Mouse (Mus musculus): ENCODE results near the gene Slc34a1. TPM values are rescaled to one million over a fixed set of nuclear protein-coding genes. Genes with fewer than 3 reads are reported as not detected.

Slc34a1 gene
- polyA plus RNA-seq, 2 experiments, result not detected

DNA sequence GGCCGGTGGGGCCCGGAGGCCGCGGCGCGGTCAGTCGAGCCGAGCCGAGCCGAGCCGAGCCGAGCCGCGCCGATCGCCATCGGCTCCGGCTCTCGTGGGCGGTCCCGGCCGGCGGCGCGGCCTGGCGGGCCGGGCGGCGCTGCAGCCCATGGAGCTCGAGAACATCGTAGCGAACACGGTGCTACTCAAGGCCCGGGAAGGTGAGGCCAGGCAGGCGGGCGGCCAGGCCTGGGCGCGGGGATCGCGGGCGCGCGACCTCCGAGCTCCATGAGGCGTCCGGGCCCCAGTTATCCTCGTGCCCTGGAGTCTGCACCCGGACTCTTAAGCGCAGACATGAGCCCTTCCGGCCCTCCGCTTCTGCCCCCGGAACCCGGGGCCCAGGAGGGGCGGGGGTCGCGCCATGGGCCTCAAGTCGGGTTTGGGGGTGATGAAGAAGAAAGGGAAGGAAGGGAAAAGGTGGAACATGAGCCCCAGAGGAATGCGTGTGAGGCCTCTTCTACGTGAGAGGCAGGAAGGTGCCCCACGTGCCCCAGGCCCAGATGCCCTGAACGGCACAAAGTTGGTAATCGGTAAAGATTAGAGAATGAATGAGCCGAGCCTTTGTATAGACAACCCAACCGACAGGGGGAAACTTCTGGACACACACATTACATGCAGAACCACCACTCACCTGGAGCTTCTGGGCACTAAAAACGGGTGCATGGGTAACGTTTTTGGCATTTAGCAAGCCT lies 47.5 kb downstream of the Slc34a1 start:
- Histone ChIP-seq H3K27me3 (ENCODE audit: control insufficient read depth, insufficient read depth, low read length) (no peaks in the 10 kb centered on the region), H3K9me3 (ENCODE audit: control insufficient read depth, low read length) (no peaks in the 10 kb centered on the region), H3K4me3 (replicated peaks; ENCODE audit: low read length) (peak overlapping the region; percentile 70), H3K4me2 (replicated peaks; ENCODE audit: low read depth, low read length, severe bottlenecking) (peak overlapping the region; percentile 57), H3K27ac (replicated peaks; ENCODE audit: low read depth, low read length) (peak overlapping the region; percentile 83), H3K4me1 (ENCODE audit: control insufficient read depth, insufficient read depth, low read length) (peaks cover 16% of the 10 kb centered on the region), H3K36me3 (ENCODE audit: control insufficient read depth, insufficient read depth, low read length) (peaks cover 13% of the 10 kb centered on the region), H3K9ac (ENCODE audit: low read depth, low read length, severe bottlenecking) (peak overlapping the region; percentile 86)
- ATAC-seq (ENCODE audit: low FRiP score, low read depth) (peak; percentile 6), DNase-seq (ENCODE audit: low spot score) (no peak)
- WGBS, result under 1% methylated on average over 44 of the region's 66 CpGs
- TF ChIP-seq POLR2A (IDR thresholded peaks at IDR 0.05; ENCODE audit: borderline replicate concordance, extremely low read depth, insufficient read depth, insufficient read length), result no peak

DNA sequence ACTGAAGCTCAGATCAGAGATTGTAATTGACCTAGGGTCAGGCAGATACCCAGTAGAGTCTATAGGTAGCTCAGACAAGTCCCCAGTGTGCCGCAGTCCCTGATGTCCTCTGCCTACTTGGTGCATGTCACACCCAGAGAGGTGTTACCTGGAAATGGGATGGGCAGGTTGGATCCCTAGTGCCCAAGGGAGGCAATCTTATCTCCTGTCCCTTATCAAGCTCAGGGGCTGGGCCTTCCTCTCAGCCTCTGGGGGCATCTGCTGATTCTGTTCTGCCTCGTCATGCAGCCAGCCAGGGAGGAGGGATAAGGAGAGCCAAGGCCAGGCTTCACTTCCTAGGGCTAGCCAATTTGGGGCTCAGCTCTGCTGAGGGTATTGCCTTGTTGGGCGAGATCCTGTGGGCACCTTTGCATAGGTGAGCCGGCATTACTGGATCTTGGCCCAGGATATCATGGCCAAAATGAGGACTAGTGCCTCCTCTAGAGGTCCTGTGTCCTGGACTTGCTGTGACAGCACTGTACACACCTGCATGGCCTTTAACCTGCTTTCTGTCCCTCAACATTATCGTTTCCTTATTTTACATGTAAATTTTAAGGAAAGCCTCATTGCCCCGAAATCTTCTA lies 48.6 kb downstream of the Slc34a1 start:
- no peak for ATAC-seq (ENCODE audit: low FRiP score, low read depth)
- WGBS, result 89% methylated on average over 6 of the region's 6 CpGs
- no peak for DNase-seq (ENCODE audit: low spot score)
- H3K27me3 ChIP-seq (ENCODE audit: control insufficient read depth, insufficient read depth, low read length), result no peaks in the 10 kb centered on the region
- H3K9me3 ChIP-seq (ENCODE audit: control insufficient read depth, low read length), result no peaks in the 10 kb centered on the region
- peak overlapping the region; percentile 57 for H3K4me2 ChIP-seq (replicated peaks; ENCODE audit: low read depth, low read length, severe bottlenecking)
- H3K4me1 ChIP-seq (ENCODE audit: control insufficient read depth, insufficient read depth, low read length), result peaks cover 16% of the 10 kb centered on the region
- TF ChIP-seq POLR2A (IDR thresholded peaks at IDR 0.05; ENCODE audit: borderline replicate concordance, extremely low read depth, insufficient read depth, insufficient read length), result no peak
- H3K36me3 ChIP-seq (ENCODE audit: control insufficient read depth, insufficient read depth, low read length), result peaks cover 24% of the 10 kb centered on the region
- H3K9ac ChIP-seq (ENCODE audit: low read depth, low read length, severe bottlenecking), result peak overlapping the region; percentile 86; the same call in 1 of the 2 replicates
- peak overlapping the region; percentile 70 for H3K4me3 ChIP-seq (replicated peaks; ENCODE audit: low read length)
- no peak overlapping the region for H3K27ac ChIP-seq (replicated peaks; ENCODE audit: low read depth, low read length)

DNA sequence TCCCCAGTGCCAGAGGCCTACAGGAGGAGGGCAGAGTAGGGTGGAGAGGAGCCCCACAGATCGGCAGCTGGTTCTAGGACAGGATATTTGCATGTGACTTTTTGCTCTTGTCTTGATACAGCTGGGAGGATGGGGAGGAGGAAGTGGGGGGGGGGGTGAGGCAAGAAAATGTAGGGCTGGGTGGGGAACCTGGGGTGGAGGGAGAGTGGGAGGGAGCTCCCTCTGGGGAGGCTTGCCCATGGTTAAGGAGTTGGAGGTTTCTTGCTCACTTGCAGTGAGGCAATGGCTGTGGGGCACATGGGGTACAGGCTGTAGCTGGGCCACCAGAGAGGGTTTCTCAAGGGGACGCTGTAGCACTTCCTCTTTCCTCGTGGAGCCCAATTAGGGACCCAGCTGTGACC lies 49.6 kb downstream of the Slc34a1 start:
- H3K36me3 ChIP-seq (ENCODE audit: control insufficient read depth, insufficient read depth, low read length), result peaks cover 33% of the 10 kb centered on the region
- WGBS, result 36% methylated on average over 3 of the region's 3 CpGs
- H3K4me1 ChIP-seq (ENCODE audit: control insufficient read depth, insufficient read depth, low read length), result peaks cover 16% of the 10 kb centered on the region
- no peak overlapping the region for H3K4me2 ChIP-seq (replicated peaks; ENCODE audit: low read depth, low read length, severe bottlenecking)
- ATAC-seq (ENCODE audit: low FRiP score, low read depth) (no peak), DNase-seq (ENCODE audit: low spot score) (no peak)
- H3K27ac ChIP-seq (replicated peaks; ENCODE audit: low read depth, low read length), result no peak overlapping the region
- no peaks in the 10 kb centered on the region for H3K27me3 ChIP-seq (ENCODE audit: control insufficient read depth, insufficient read depth, low read length)
- H3K9ac ChIP-seq (ENCODE audit: low read depth, low read length, severe bottlenecking), result no peak overlapping the region
- H3K9me3 ChIP-seq (ENCODE audit: control insufficient read depth, low read length), result no peaks in the 10 kb centered on the region
- no peak overlapping the region for H3K4me3 ChIP-seq (replicated peaks; ENCODE audit: low read length)
- no peak for TF ChIP-seq POLR2A (IDR thresholded peaks at IDR 0.05; ENCODE audit: borderline replicate concordance, extremely low read depth, insufficient read depth, insufficient read length)

DNA sequence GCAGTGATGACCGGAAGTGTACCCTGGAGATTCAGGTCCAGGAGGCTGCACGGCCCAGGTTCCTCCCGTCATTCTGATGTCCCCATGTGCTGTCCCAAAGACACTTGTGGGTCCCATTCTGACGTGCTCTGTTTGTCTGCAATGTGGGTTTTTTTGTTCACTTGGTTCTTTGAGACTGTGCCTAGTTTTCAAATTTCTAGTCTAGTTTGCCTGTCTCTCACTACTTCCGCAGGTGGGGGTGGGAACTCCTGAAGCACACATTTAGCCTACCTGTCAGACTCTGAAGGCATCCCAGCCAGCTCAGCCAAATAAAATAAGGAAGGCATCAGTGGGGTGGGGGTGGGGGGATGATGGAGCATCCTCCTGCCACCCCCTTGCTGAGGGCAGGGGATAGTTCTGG lies 50.1 kb downstream of the Slc34a1 start:
- 92% methylated on average over 5 of the region's 5 CpGs for WGBS
- DNase-seq (ENCODE audit: low spot score) (no peak), ATAC-seq (ENCODE audit: low FRiP score, low read depth) (no peak)
- Histone ChIP-seq H3K9ac (ENCODE audit: low read depth, low read length, severe bottlenecking) (no peak overlapping the region), H3K9me3 (ENCODE audit: control insufficient read depth, low read length) (no peaks in the 10 kb centered on the region), H3K4me3 (replicated peaks; ENCODE audit: low read length) (no peak overlapping the region), H3K27ac (replicated peaks; ENCODE audit: low read depth, low read length) (no peak overlapping the region), H3K36me3 (ENCODE audit: control insufficient read depth, insufficient read depth, low read length) (peaks cover 39% of the 10 kb centered on the region), H3K4me1 (ENCODE audit: control insufficient read depth, insufficient read depth, low read length) (peaks cover 16% of the 10 kb centered on the region), H3K4me2 (replicated peaks; ENCODE audit: low read depth, low read length, severe bottlenecking) (no peak overlapping the region), H3K27me3 (ENCODE audit: control insufficient read depth, insufficient read depth, low read length) (no peaks in the 10 kb centered on the region)
- TF ChIP-seq POLR2A (IDR thresholded peaks at IDR 0.05; ENCODE audit: borderline replicate concordance, extremely low read depth, insufficient read depth, insufficient read length), result no peak

DNA sequence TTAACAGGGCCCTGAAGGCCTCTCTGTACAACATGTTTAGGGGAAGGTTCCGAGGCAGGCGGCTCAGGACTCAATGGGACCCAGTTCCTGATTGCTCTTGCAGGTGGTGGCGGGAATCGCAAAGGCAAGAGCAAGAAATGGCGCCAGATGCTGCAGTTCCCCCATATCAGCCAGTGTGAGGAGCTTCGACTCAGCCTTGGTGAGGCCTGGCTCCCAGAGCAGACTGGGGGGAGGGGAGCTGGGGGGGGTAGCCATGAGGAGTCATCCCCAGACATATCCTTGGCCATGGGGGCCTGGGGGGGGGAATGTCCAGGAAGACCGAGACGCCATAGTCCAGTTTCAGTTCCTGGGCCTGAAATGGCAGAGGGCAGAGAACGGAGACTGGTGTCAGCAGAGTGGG lies 51.2 kb downstream of the Slc34a1 start:
- Histone ChIP-seq H3K9ac (ENCODE audit: low read depth, low read length, severe bottlenecking) (no peak overlapping the region), H3K27ac (replicated peaks; ENCODE audit: low read depth, low read length) (no peak overlapping the region), H3K4me3 (replicated peaks; ENCODE audit: low read length) (no peak overlapping the region), H3K4me2 (replicated peaks; ENCODE audit: low read depth, low read length, severe bottlenecking) (no peak overlapping the region), H3K9me3 (ENCODE audit: control insufficient read depth, low read length) (no peaks in the 10 kb centered on the region), H3K4me1 (ENCODE audit: control insufficient read depth, insufficient read depth, low read length) (peaks cover 13% of the 10 kb centered on the region), H3K36me3 (ENCODE audit: control insufficient read depth, insufficient read depth, low read length) (peaks cover 50% of the 10 kb centered on the region), H3K27me3 (ENCODE audit: control insufficient read depth, insufficient read depth, low read length) (no peaks in the 10 kb centered on the region)
- DNase-seq (ENCODE audit: low spot score) (no peak), ATAC-seq (ENCODE audit: low FRiP score, low read depth) (no peak)
- WGBS, result 94% methylated on average over 9 of the region's 9 CpGs
- TF ChIP-seq POLR2A (IDR thresholded peaks at IDR 0.05; ENCODE audit: borderline replicate concordance, extremely low read depth, insufficient read depth, insufficient read length), result no peak

All from limb, embryonic 14.5 days (tissue).